Mouse (Mus musculus): ENCODE data around the gene Nlrp10.

DNA sequence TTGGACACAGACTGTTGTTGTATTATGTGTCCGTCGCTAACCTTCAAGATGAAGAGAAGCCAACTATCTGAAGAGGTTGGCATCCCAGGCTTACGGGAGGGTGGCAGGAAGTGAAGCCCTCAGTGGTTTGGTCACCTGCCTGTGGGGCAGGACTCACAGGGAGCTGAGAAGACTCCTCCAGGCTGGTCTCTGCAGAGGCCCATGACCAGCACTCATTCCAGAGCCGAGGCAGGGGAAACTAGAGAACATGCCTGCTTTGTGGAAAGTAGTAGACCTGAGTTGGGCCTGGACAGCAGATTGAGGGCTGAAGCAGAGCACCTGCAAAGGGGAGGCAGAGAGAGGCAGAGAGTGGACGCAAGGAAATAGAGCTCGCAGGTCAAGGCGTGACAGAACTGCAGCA is 5.4 kb upstream of the Nlrp10 start:
- no peak for TF ChIP-seq CTCF (IDR thresholded peaks at IDR 0.05; ENCODE audit: borderline replicate concordance, insufficient read depth, low read depth, low read length)
- no peak for TF ChIP-seq POLR2A (IDR thresholded peaks at IDR 0.05; ENCODE audit: borderline replicate concordance, insufficient read depth, low read length)
